Mouse (Mus musculus) retina, embryonic 14.5 days (tissue): Measurements from ENCODE around the gene Vmn1r130.
"Not testable (repeated sequence)": the region's sequence is repeated elsewhere in the genome, so short reads cannot be mapped to it uniquely, and the experiment has no call there.

Experiments used
- DNase-seq: peaks from one replicate; pipeline ENCODE4 v3.0.0-alpha.2; 2015; ENCODE audit warnings: low spot score

The Vmn1r130 gene

GRCm38 (mm10) chr7:21511480-21511879, at the start of gene Vmn1r130:
Gene Vmn1r130 (plus strand): TSS chr7:21511780.
- not testable (repeated sequence) for DNase-seq

- not testable (repeated sequence) for DNase-seq
Measured at GRCm38 (mm10) chr7:21545990-21546389, 34.4 kb downstream of the Vmn1r130 start, which contains the start of gene Vmn1r131. Gene Vmn1r131 (minus strand): TSS chr7:21546090.
